Mouse (Mus musculus): ENCODE data around the gene Diexf.
A peak's percentile ranks its signal among the peaks of the same experiment; 100 is the strongest.

Gene Diexf

GRCm38 (mm10) chr1:193138087-193138486 is 8.0 kb upstream of the Diexf start:
- no peak for DNase-seq (ENCODE audit: low spot score)

- DNase-seq (ENCODE audit: low spot score) = no peak
These were observed 3.7 kb upstream of the Diexf start for GRCm38 (mm10) chr1:193133726-193134125.

- no peak for DNase-seq (ENCODE audit: low spot score)
These were observed 2.3 kb upstream of the Diexf start for GRCm38 (mm10) chr1:193132385-193132784.

GRCm38 (mm10) chr1:193131311-193131948 is 1.4 kb upstream of the Diexf start:
- DNase-seq (ENCODE audit: low spot score) = no peak

GRCm38 (mm10) chr1:193130839-193131238 is 767 bp upstream of the Diexf start:
- no peak for DNase-seq (ENCODE audit: low spot score)

- peak; percentile 28 for DNase-seq (ENCODE audit: low spot score)
These were observed 369 bp upstream of the Diexf start for GRCm38 (mm10) chr1:193130456-193130825.

GRCm38 (mm10) chr1:193129321-193129720 is 751 bp downstream of the Diexf start:
- no peak for DNase-seq (ENCODE audit: low spot score)

GRCm38 (mm10) chr1:193128055-193128454 is 2.0 kb downstream of the Diexf start:
- no peak for DNase-seq (ENCODE audit: low spot score)

GRCm38 (mm10) chr1:193125835-193126234 is 4.2 kb downstream of the Diexf start:
- DNase-seq (ENCODE audit: low spot score) = no peak

GRCm38 (mm10) chr1:193123290-193123689 is 6.8 kb downstream of the Diexf start:
- DNase-seq (ENCODE audit: low spot score) = no peak

GRCm38 (mm10) chr1:193122793-193123192 is 7.3 kb downstream of the Diexf start:
- no peak for DNase-seq (ENCODE audit: low spot score)

- DNase-seq (ENCODE audit: low spot score) = no peak
These were observed 18.0 kb downstream of the Diexf start for GRCm38 (mm10) chr1:193112093-193112492.

GRCm38 (mm10) chr1:193102996-193103395 is 27.1 kb downstream of the Diexf start:
- peak; percentile 33 for DNase-seq (ENCODE audit: low spot score)

GRCm38 (mm10) chr1:193102556-193102955 is 27.5 kb downstream of the Diexf start:
- no peak for DNase-seq (ENCODE audit: low spot score)

- DNase-seq (ENCODE audit: low spot score) = no peak
These were observed 28.0 kb downstream of the Diexf start for GRCm38 (mm10) chr1:193102029-193102428.

GRCm38 (mm10) chr1:193098946-193099345 is 31.1 kb downstream of the Diexf start:
- no peak for DNase-seq (ENCODE audit: low spot score)

GRCm38 (mm10) chr1:193093596-193093995 is 36.5 kb downstream of the Diexf start:
- no peak for DNase-seq (ENCODE audit: low spot score)

GRCm38 (mm10) chr1:193092771-193093170 is 37.3 kb downstream of the Diexf start:
- DNase-seq (ENCODE audit: low spot score) = no peak

- DNase-seq (ENCODE audit: low spot score) = no peak
These were observed 39.2 kb downstream of the Diexf start for GRCm38 (mm10) chr1:193090894-193091293.

GRCm38 (mm10) chr1:193090211-193090871 is 39.7 kb downstream of the Diexf start:
- DNase-seq (ENCODE audit: low spot score) = peak; percentile 52

- no peak for DNase-seq (ENCODE audit: low spot score)
These were observed 40.4 kb downstream of the Diexf start for GRCm38 (mm10) chr1:193089683-193090082.

- no peak for DNase-seq (ENCODE audit: low spot score)
These were observed 40.9 kb downstream of the Diexf start for GRCm38 (mm10) chr1:193089211-193089610.

GRCm38 (mm10) chr1:193086842-193087476 is 43.1 kb downstream of the Diexf start:
- DNase-seq (ENCODE audit: low spot score) = no peak
